Mouse (Mus musculus): ENCODE data around the gene Nos2. TPM values are rescaled to one million over a fixed set of nuclear protein-coding genes. Genes with fewer than 3 reads are reported as not detected.

The Nos2 gene
- total RNA-seq, 2 experiments from 2014 or later: 0.28 to 0.43 TPM

- TF ChIP-seq CTCF (IDR thresholded peaks at IDR 0.05): peak; percentile 86
- Histone ChIP-seq H3K4me3 (no peak overlapping the region), H3K27ac (no peak overlapping the region)
- intact Hi-C loops (cut with DNase I): loop anchor here (1.0 kb wide), 1 partner anchor 67 kb away; no protein-coding TSS in a partner anchor
- DNase-seq (ENCODE audit: extremely low spot score in 1 of 2, low spot score in 2 of 2): peak; percentile 21 to 27
Observed at GRCm38 (mm10) chr11:78922678-78923407, 2.3 kb downstream of the Nos2 start.

- TF ChIP-seq CTCF (IDR thresholded peaks at IDR 0.05): no peak
- H3K27ac ChIP-seq: no peak overlapping the region
- no peak overlapping the region for H3K4me3 ChIP-seq
- no peak for DNase-seq (ENCODE audit: extremely low spot score in 1 of 2, low spot score in 2 of 2)
- intact Hi-C loops (cut with DNase I): no loop called here
Observed at GRCm38 (mm10) chr11:78924111-78924510, 3.5 kb downstream of the Nos2 start.

GRCm38 (mm10) chr11:78924916-78925315 lies 4.3 kb downstream of the Nos2 start:
- Histone ChIP-seq H3K4me3 (peak overlapping the region; percentile 39), H3K27ac (no peak overlapping the region)
- intact Hi-C loops (cut with DNase I): no loop called here
- TF ChIP-seq CTCF (IDR thresholded peaks at IDR 0.05): no peak
- DNase-seq (ENCODE audit: extremely low spot score in 1 of 2, low spot score in 2 of 2): peak in 1 of 2 experiments; percentile 13

GRCm38 (mm10) chr11:78929345-78929744 lies 8.8 kb downstream of the Nos2 start:
- no peak overlapping the region for H3K4me3 ChIP-seq
- peak; percentile 26 to 35 for DNase-seq (ENCODE audit: extremely low spot score in 1 of 2, low spot score in 2 of 2)
- H3K27ac ChIP-seq: no peak overlapping the region
- no peak for TF ChIP-seq CTCF (IDR thresholded peaks at IDR 0.05)
- intact Hi-C loops (cut with DNase I): no loop called here

- Histone ChIP-seq H3K27ac (no peak overlapping the region), H3K4me3 (no peak overlapping the region)
- intact Hi-C loops (cut with DNase I): no loop called here
- no peak for DNase-seq (ENCODE audit: extremely low spot score in 1 of 2, low spot score in 2 of 2)
- no peak for TF ChIP-seq CTCF (IDR thresholded peaks at IDR 0.05)
Observed at GRCm38 (mm10) chr11:78934307-78934706, 13.7 kb downstream of the Nos2 start.

GRCm38 (mm10) chr11:78934727-78935126 lies 14.1 kb downstream of the Nos2 start:
- H3K27ac ChIP-seq: no peak overlapping the region
- no peak for DNase-seq (ENCODE audit: extremely low spot score in 1 of 2, low spot score in 2 of 2)
- intact Hi-C loops (cut with DNase I): no loop called here
- no peak overlapping the region for H3K4me3 ChIP-seq
- TF ChIP-seq CTCF (IDR thresholded peaks at IDR 0.05): no peak

- intact Hi-C loops (cut with DNase I): no loop called here
- no peak for DNase-seq (ENCODE audit: extremely low spot score in 1 of 2, low spot score in 2 of 2)
- TF ChIP-seq CTCF (IDR thresholded peaks at IDR 0.05): no peak
- H3K4me3 ChIP-seq: no peak overlapping the region
- H3K27ac ChIP-seq: no peak overlapping the region
Observed at GRCm38 (mm10) chr11:78935178-78935577, 14.6 kb downstream of the Nos2 start.

- intact Hi-C loops (cut with DNase I): no loop called here
- TF ChIP-seq CTCF (IDR thresholded peaks at IDR 0.05): no peak
- no peak overlapping the region for H3K4me3 ChIP-seq
- no peak for DNase-seq (ENCODE audit: extremely low spot score in 1 of 2, low spot score in 2 of 2)
- H3K27ac ChIP-seq: no peak overlapping the region
Observed at GRCm38 (mm10) chr11:78943083-78943482, 22.5 kb downstream of the Nos2 start.

GRCm38 (mm10) chr11:78950365-78950764 lies 29.8 kb downstream of the Nos2 start:
- intact Hi-C loops (cut with DNase I): no loop called here

GRCm38 (mm10) chr11:78952467-78952866 lies 31.9 kb downstream of the Nos2 start:
- intact Hi-C loops (cut with DNase I): no loop called here
- DNase-seq (ENCODE audit: extremely low spot score in 1 of 2, low spot score in 2 of 2): no peak
- Histone ChIP-seq H3K27ac (no peak overlapping the region), H3K4me3 (no peak overlapping the region)
- no peak for TF ChIP-seq CTCF (IDR thresholded peaks at IDR 0.05)

More at GRCm38 (mm10) chr11:78950365-78950764, 29.8 kb downstream of the Nos2 start:
- H3K27ac ChIP-seq: no peak overlapping the region
- no peak for TF ChIP-seq CTCF (IDR thresholded peaks at IDR 0.05)
- H3K4me3 ChIP-seq: no peak overlapping the region
- no peak for DNase-seq (ENCODE audit: extremely low spot score in 1 of 2, low spot score in 2 of 2)

GRCm38 (mm10) chr11:78956260-78956659 lies 35.7 kb downstream of the Nos2 start:
- intact Hi-C loops (cut with DNase I): loop anchor here (1.0 to 2.0 kb wide), 3 partner anchors 100 to 405 kb away; partner anchors contain the start of gene Tmem97
- no peak overlapping the region for H3K4me3 ChIP-seq

GRCm38 (mm10) chr11:78959367-78959766 lies 38.8 kb downstream of the Nos2 start:
- no peak for TF ChIP-seq CTCF (IDR thresholded peaks at IDR 0.05)
- intact Hi-C loops (cut with DNase I): no loop called here
- no peak overlapping the region for H3K27ac ChIP-seq
- DNase-seq (ENCODE audit: extremely low spot score in 1 of 2, low spot score in 2 of 2): no peak
- H3K4me3 ChIP-seq: no peak overlapping the region

More at GRCm38 (mm10) chr11:78956260-78956659, 35.7 kb downstream of the Nos2 start:
- peak; percentile 97 for TF ChIP-seq CTCF (IDR thresholded peaks at IDR 0.05)
- H3K27ac ChIP-seq: no peak overlapping the region
- peak; percentile 80 to 89 for DNase-seq (ENCODE audit: extremely low spot score in 1 of 2, low spot score in 2 of 2)
